Mouse (Mus musculus) CH12.LX (cell line): ENCODE results near the gene Spen.

ENCODE experiments used
- BHLHE40 ChIP-seq: IDR thresholded peaks from 2 replicates; pipeline ENCODE4 v1.6.1; 2011; ENCODE audit warnings: mild to moderate bottlenecking, low read depth, low read length, improper control_type of control experiment
- CTCF ChIP-seq, 2 experiments: IDR thresholded peaks in 1 of 2; conservative IDR thresholded peaks in 1 of 2; 2 replicates each; pipeline ENCODE4 v1.5.1; 2011 to 2012; ENCODE audit warnings: low read depth in 2 of 2, low read length in 2 of 2, improper control_type of control experiment in 1 of 2, inconsistent platforms in 1 of 2, mild to moderate bottlenecking in 1 of 2, moderate library complexity in 1 of 2
- E2F4 ChIP-seq: IDR thresholded peaks from 2 replicates; pipeline ENCODE4 v1.6.1; 2011; ENCODE audit warnings: low read depth, low read length, improper control_type of control experiment; ENCODE audit not compliant: insufficient replicate concordance
- IRF4 ChIP-seq: IDR thresholded peaks from 2 replicates; pipeline ENCODE4 v1.6.1; 2014; ENCODE audit warnings: low read depth, mild to moderate bottlenecking, inconsistent platforms, low read length, improper control_type of control experiment
- JUN ChIP-seq: IDR thresholded peaks from 2 replicates; pipeline ENCODE4 v1.6.1; 2011; ENCODE audit warnings: low read depth, mild to moderate bottlenecking, low read length, improper control_type of control experiment, moderate library complexity; ENCODE audit not compliant: insufficient read depth
- MAX ChIP-seq: IDR thresholded peaks from 2 replicates; pipeline ENCODE4 v1.6.1; 2011; ENCODE audit warnings: low read length, improper control_type of control experiment
- POLR2A ChIP-seq: IDR thresholded peaks from 2 replicates; pipeline ENCODE4 v1.6.1; 2011; ENCODE audit warnings: low read depth, mild to moderate bottlenecking, improper control_type of control experiment, low read length
- POLR2AphosphoS2 ChIP-seq: IDR thresholded peaks from 2 replicates; pipeline ENCODE4 v1.6.1; 2011; ENCODE audit warnings: low read depth, low read length, improper control_type of control experiment
- RAD21 ChIP-seq: IDR thresholded peaks from 2 replicates; pipeline ENCODE4 v1.6.1; 2011; ENCODE audit warnings: low read depth, mild to moderate bottlenecking, low read length, improper control_type of control experiment, moderate library complexity
- TCF12 ChIP-seq: IDR thresholded peaks from 2 replicates; pipeline ENCODE4 v1.6.1; 2014; ENCODE audit warnings: low read depth, mild to moderate bottlenecking, inconsistent platforms, low read length, improper control_type of control experiment
- USF1 ChIP-seq: IDR thresholded peaks from 2 replicates; pipeline ENCODE4 v1.6.1; 2014; ENCODE audit warnings: low read depth, mild to moderate bottlenecking, inconsistent platforms, low read length, improper control_type of control experiment
- USF2 ChIP-seq: conservative IDR thresholded peaks from 2 replicates; pipeline ENCODE4 v1.6.1; 2011; ENCODE audit warnings: low read depth, low read length, improper control_type of control experiment
- ZC3H11A ChIP-seq: IDR thresholded peaks from 2 replicates; pipeline ENCODE4 v1.6.1; 2012; ENCODE audit warnings: low read depth, mild to moderate bottlenecking, inconsistent platforms, low read length, improper control_type of control experiment

- no peak for TF ChIP-seq CTCF (conservative IDR thresholded peaks at IDR 0.05 in 1 of 2, IDR thresholded peaks at IDR 0.05 in 1 of 2; ENCODE audit: low read depth in 2 of 2, low read length in 2 of 2)
- no peak for TF ChIP-seq POLR2A
- TF ChIP-seq IRF4: no peak
- no peak for TF ChIP-seq USF1
- TF ChIP-seq E2F4: no peak
- no peak for TF ChIP-seq RAD21
- no peak for TF ChIP-seq TCF12
- no peak for TF ChIP-seq BHLHE40
- no peak for TF ChIP-seq MAX
- no peak for TF ChIP-seq ZC3H11A
- TF ChIP-seq JUN: no peak
- TF ChIP-seq USF2: no peak
- no peak for TF ChIP-seq POLR2AphosphoS2
Observed at GRCm38 (mm10) chr4:141446211-141446610, 92.2 kb downstream of the Spen start.
